Mouse (Mus musculus): ENCODE results near the gene Sbds. TPM values are rescaled to one million over a fixed set of nuclear protein-coding genes. Genes with fewer than 3 reads are reported as not detected.

Sbds gene
- polyA plus RNA-seq (2015; fragmentation: Nextera tagmentation; extraction: Ambion mirVana): 69.1 and 82.2 TPM in 2 replicates

GRCm38 (mm10) chr5:130255017-130255720 is at the start of gene Sbds, which contains the start of gene Tyw1:
Sbds (minus strand) TSS chr5:130255530.
Tyw1 (plus strand) TSS chr5:130255619.

GRCm38 (mm10) chr5:130216781-130217180 is 38.5 kb downstream of the Sbds start, which contains the start of gene Tmem248:
Tmem248 (plus strand) TSS chr5:130217081.

Other genes with a start within 250 kb of the Sbds start
- gene Asl, start 226.3 kb downstream of the Sbds start, polyA plus RNA-seq (2015; fragmentation: Nextera tagmentation; extraction: Ambion mirVana): 32.7 and 35.1 TPM in 2 replicates
- gene Crcp, start 226.2 kb downstream of the Sbds start, polyA plus RNA-seq (2015; fragmentation: Nextera tagmentation; extraction: Ambion mirVana): 30.6 and 35.2 TPM in 2 replicates
- 75.6 and 83.0 TPM in 2 replicates for gene Tpst1, start 182.2 kb downstream of the Sbds start, polyA plus RNA-seq (2015; fragmentation: Nextera tagmentation; extraction: Ambion mirVana)
- 3.9 and 5.0 TPM in 2 replicates for gene Kctd7, start 110.7 kb downstream of the Sbds start, polyA plus RNA-seq (2015; fragmentation: Nextera tagmentation; extraction: Ambion mirVana)
- 49.4 and 56.4 TPM in 2 replicates for gene Rabgef1, start 83.7 kb downstream of the Sbds start, polyA plus RNA-seq (2015; fragmentation: Nextera tagmentation; extraction: Ambion mirVana)
- 30.7 and 36.9 TPM in 2 replicates for gene Tmem248, start 38.4 kb downstream of the Sbds start, polyA plus RNA-seq (2015; fragmentation: Nextera tagmentation; extraction: Ambion mirVana)
- gene Tyw1, start 89 bp upstream of the Sbds start, polyA plus RNA-seq (2015; fragmentation: Nextera tagmentation; extraction: Ambion mirVana): 11.9 and 12.7 TPM in 2 replicates
- not detected in 2 replicates for gene Caln1, start 113.9 kb upstream of the Sbds start, polyA plus RNA-seq (2015; fragmentation: Nextera tagmentation; extraction: Ambion mirVana)
- gene A330070K13Rik, start 129.1 kb upstream of the Sbds start, polyA plus RNA-seq (2015; fragmentation: Nextera tagmentation; extraction: Ambion mirVana): not detected in 2 replicates

All from urinary bladder, postnatal 0 days (tissue).